Mouse (Mus musculus): ENCODE results near the gene Yif1b. TPM values are rescaled to one million over a fixed set of nuclear protein-coding genes. Genes with fewer than 3 reads are reported as not detected.

The Yif1b gene
- polyA plus RNA-seq, 1 experiment from 2014 or later: 95.7 TPM

GRCm38 (mm10) chr7:29289856-29290255, 51.7 kb downstream of the Yif1b start:
- peak overlapping the region; percentile 38; the same call in 1 of the 2 replicates for H3K27ac ChIP-seq (ENCODE audit: low read depth, low read length)
- 78% methylated on average over 6 of the region's 6 CpGs for WGBS
- peak overlapping the region; percentile 81 for H3K4me2 ChIP-seq
- no peaks in the 10 kb centered on the region for H3K36me3 ChIP-seq (ENCODE audit: control insufficient read depth, insufficient read depth, low read length)
- peaks cover 29% of the 10 kb centered on the region for H3K4me1 ChIP-seq (replicated peaks; ENCODE audit: control insufficient read depth, insufficient read depth, low read length)
- H3K27me3 ChIP-seq (replicated peaks; ENCODE audit: control insufficient read depth, insufficient read depth, low read length): no peaks in the 10 kb centered on the region; the same call in none of the 2 replicates
- no peak for DNase-seq (ENCODE audit: low spot score)
- peak overlapping the region; percentile 55 for H3K9ac ChIP-seq (ENCODE audit: low read depth, low read length)
- H3K4me3 ChIP-seq (ENCODE audit: low read depth, low read length): peak overlapping the region; percentile 59
- H3K9me3 ChIP-seq (ENCODE audit: control insufficient read depth, low read length): no peaks in the 10 kb centered on the region
- no peak for ATAC-seq (replicated peaks; ENCODE audit: low FRiP score)

- H3K27me3 ChIP-seq (replicated peaks; ENCODE audit: control insufficient read depth, insufficient read depth, low read length): no peaks in the 10 kb centered on the region; the same call in none of the 2 replicates
- H3K4me1 ChIP-seq (replicated peaks; ENCODE audit: control insufficient read depth, insufficient read depth, low read length): peaks cover 29% of the 10 kb centered on the region
Observed at GRCm38 (mm10) chr7:29290691-29291485, 52.8 kb downstream of the Yif1b start.

GRCm38 (mm10) chr7:29291616-29292457, 53.7 kb downstream of the Yif1b start:
- DNase-seq (ENCODE audit: low spot score): no peak
- ATAC-seq (replicated peaks; ENCODE audit: low FRiP score): no peak
- H3K27ac ChIP-seq (ENCODE audit: low read depth, low read length): no peak overlapping the region

More at GRCm38 (mm10) chr7:29290691-29291485, 52.8 kb downstream of the Yif1b start:
- Histone ChIP-seq H3K9ac (ENCODE audit: low read depth, low read length) (no peak overlapping the region), H3K36me3 (ENCODE audit: control insufficient read depth, insufficient read depth, low read length) (no peaks in the 10 kb centered on the region), H3K4me3 (ENCODE audit: low read depth, low read length) (no peak overlapping the region), H3K27ac (ENCODE audit: low read depth, low read length) (no peak overlapping the region), H3K4me2 (0 out of 2 replicates have a peak overlapping the region, but pooled peaks have one; percentile 8), H3K9me3 (ENCODE audit: control insufficient read depth, low read length) (no peaks in the 10 kb centered on the region)
- ATAC-seq (replicated peaks; ENCODE audit: low FRiP score) (no peak), DNase-seq (ENCODE audit: low spot score) (no peak)
- WGBS: 60% methylated on average over 11 of the region's 11 CpGs

GRCm38 (mm10) chr7:29292458-29293098, 54.4 kb downstream of the Yif1b start:
- Histone ChIP-seq H3K4me3 (ENCODE audit: low read depth, low read length) (no peak overlapping the region), H3K27ac (ENCODE audit: low read depth, low read length) (no peak overlapping the region), H3K4me1 (replicated peaks; ENCODE audit: control insufficient read depth, insufficient read depth, low read length) (peaks cover 29% of the 10 kb centered on the region), H3K27me3 (replicated peaks; ENCODE audit: control insufficient read depth, insufficient read depth, low read length) (no peaks in the 10 kb centered on the region; the same call in none of the 2 replicates), H3K9me3 (ENCODE audit: control insufficient read depth, low read length) (no peaks in the 10 kb centered on the region), H3K9ac (ENCODE audit: low read depth, low read length) (no peak overlapping the region), H3K4me2 (no peak overlapping the region), H3K36me3 (ENCODE audit: control insufficient read depth, insufficient read depth, low read length) (no peaks in the 10 kb centered on the region)
- WGBS: 28% methylated on average over 8 of the region's 8 CpGs
- ATAC-seq (replicated peaks; ENCODE audit: low FRiP score) (no peak), DNase-seq (ENCODE audit: low spot score) (no peak)

More at GRCm38 (mm10) chr7:29291616-29292457, 53.7 kb downstream of the Yif1b start:
- H3K9me3 ChIP-seq (ENCODE audit: control insufficient read depth, low read length): no peaks in the 10 kb centered on the region
- no peak overlapping the region for H3K9ac ChIP-seq (ENCODE audit: low read depth, low read length)
- 34% methylated on average over 7 of the region's 7 CpGs for WGBS
- peaks cover 29% of the 10 kb centered on the region for H3K4me1 ChIP-seq (replicated peaks; ENCODE audit: control insufficient read depth, insufficient read depth, low read length)
- H3K4me2 ChIP-seq: no peak overlapping the region
- H3K36me3 ChIP-seq (ENCODE audit: control insufficient read depth, insufficient read depth, low read length): no peaks in the 10 kb centered on the region
- H3K27me3 ChIP-seq (replicated peaks; ENCODE audit: control insufficient read depth, insufficient read depth, low read length): no peaks in the 10 kb centered on the region; the same call in none of the 2 replicates
- H3K4me3 ChIP-seq (ENCODE audit: low read depth, low read length): no peak overlapping the region

- Histone ChIP-seq H3K27me3 (replicated peaks; ENCODE audit: control insufficient read depth, insufficient read depth, low read length) (no peaks in the 10 kb centered on the region; the same call in 1 of the 2 replicates), H3K9ac (ENCODE audit: low read depth, low read length) (0 out of 2 replicates have a peak overlapping the region, but pooled peaks have one; percentile 20), H3K4me2 (no peak overlapping the region; the same call in 1 of the 2 replicates), H3K36me3 (ENCODE audit: control insufficient read depth, insufficient read depth, low read length) (no peaks in the 10 kb centered on the region), H3K4me1 (replicated peaks; ENCODE audit: control insufficient read depth, insufficient read depth, low read length) (peaks cover 29% of the 10 kb centered on the region), H3K4me3 (ENCODE audit: low read depth, low read length) (no peak overlapping the region), H3K27ac (ENCODE audit: low read depth, low read length) (no peak overlapping the region; the same call in 1 of the 2 replicates), H3K9me3 (ENCODE audit: control insufficient read depth, low read length) (no peaks in the 10 kb centered on the region)
- no peak for ATAC-seq (replicated peaks; ENCODE audit: low FRiP score)
- no peak for DNase-seq (ENCODE audit: low spot score)
- 42% methylated on average over 19 of the region's 19 CpGs for WGBS
Observed at GRCm38 (mm10) chr7:29293131-29294065, 55.3 kb downstream of the Yif1b start.

- H3K9me3 ChIP-seq (ENCODE audit: control insufficient read depth, low read length): no peaks in the 10 kb centered on the region
- H3K4me1 ChIP-seq (replicated peaks; ENCODE audit: control insufficient read depth, insufficient read depth, low read length): peaks cover 27% of the 10 kb centered on the region
- H3K27ac ChIP-seq (ENCODE audit: low read depth, low read length): no peak overlapping the region
- DNase-seq (ENCODE audit: low spot score): no peak
- 64% methylated on average over 13 of the region's 13 CpGs for WGBS
- no peak overlapping the region for H3K9ac ChIP-seq (ENCODE audit: low read depth, low read length)
- H3K27me3 ChIP-seq (replicated peaks; ENCODE audit: control insufficient read depth, insufficient read depth, low read length): peaks cover 3% of the 10 kb centered on the region; the same call in 1 of the 2 replicates
- ATAC-seq (replicated peaks; ENCODE audit: low FRiP score): no peak
- H3K4me3 ChIP-seq (ENCODE audit: low read depth, low read length): no peak overlapping the region
- no peaks in the 10 kb centered on the region for H3K36me3 ChIP-seq (ENCODE audit: control insufficient read depth, insufficient read depth, low read length)
- no peak overlapping the region for H3K4me2 ChIP-seq
Observed at GRCm38 (mm10) chr7:29294111-29294761, 56.1 kb downstream of the Yif1b start.

- no peaks in the 10 kb centered on the region for H3K36me3 ChIP-seq (ENCODE audit: control insufficient read depth, insufficient read depth, low read length)
- WGBS: 77% methylated on average over 24 of the region's 24 CpGs
- no peak overlapping the region for H3K4me2 ChIP-seq
- no peak for ATAC-seq (replicated peaks; ENCODE audit: low FRiP score)
- no peak overlapping the region for H3K4me3 ChIP-seq (ENCODE audit: low read depth, low read length)
- H3K4me1 ChIP-seq (replicated peaks; ENCODE audit: control insufficient read depth, insufficient read depth, low read length): peaks cover 21% of the 10 kb centered on the region
- DNase-seq (ENCODE audit: low spot score): no peak
- no peak overlapping the region for H3K9ac ChIP-seq (ENCODE audit: low read depth, low read length)
- H3K9me3 ChIP-seq (ENCODE audit: control insufficient read depth, low read length): no peaks in the 10 kb centered on the region
- H3K27ac ChIP-seq (ENCODE audit: low read depth, low read length): no peak overlapping the region
- H3K27me3 ChIP-seq (replicated peaks; ENCODE audit: control insufficient read depth, insufficient read depth, low read length): 0 out of 2 replicates have a peak, but pooled peaks cover 3% of the 10 kb centered on the region
Observed at GRCm38 (mm10) chr7:29295861-29296647, 57.9 kb downstream of the Yif1b start.
